Mouse (Mus musculus) ES-CJ7 (cell line): ENCODE measurements around the gene Abcg1.

Experiments used
- DNase-seq: peaks from one replicate; pipeline ENCODE4 v3.0.0; 2011; ENCODE audit warnings: low read depth, low spot score

Abcg1 gene

GRCm38 (mm10) chr17:31079078-31079840, 21.8 kb downstream of the Abcg1 start:
- DNase-seq, result no peak

GRCm38 (mm10) chr17:31082296-31083078, 25.0 kb downstream of the Abcg1 start:
- DNase-seq, result no peak

- no peak for DNase-seq
Observed at GRCm38 (mm10) chr17:31085519-31085918, 28.0 kb downstream of the Abcg1 start.

GRCm38 (mm10) chr17:31086196-31086595, 28.7 kb downstream of the Abcg1 start:
- no peak for DNase-seq

GRCm38 (mm10) chr17:31088711-31089110, 31.2 kb downstream of the Abcg1 start:
- no peak for DNase-seq

GRCm38 (mm10) chr17:31089848-31090247, 32.4 kb downstream of the Abcg1 start:
- DNase-seq, result no peak

- no peak for DNase-seq
Observed at GRCm38 (mm10) chr17:31091023-31091735, 33.7 kb downstream of the Abcg1 start.

- DNase-seq, result peak; percentile 25
Observed at GRCm38 (mm10) chr17:31094781-31095180, 37.3 kb downstream of the Abcg1 start.

- no peak for DNase-seq
Observed at GRCm38 (mm10) chr17:31095570-31095969, 38.1 kb downstream of the Abcg1 start.

- DNase-seq, result no peak
Observed at GRCm38 (mm10) chr17:31096893-31097292, 39.4 kb downstream of the Abcg1 start.

GRCm38 (mm10) chr17:31098788-31099187, 41.3 kb downstream of the Abcg1 start:
- DNase-seq, result no peak

GRCm38 (mm10) chr17:31103007-31103570, 45.6 kb downstream of the Abcg1 start:
- no peak for DNase-seq

- no peak for DNase-seq
Observed at GRCm38 (mm10) chr17:31103823-31104222, 46.3 kb downstream of the Abcg1 start.

- DNase-seq, result no peak
Observed at GRCm38 (mm10) chr17:31108388-31108787, 50.9 kb downstream of the Abcg1 start.

GRCm38 (mm10) chr17:31113191-31113856, 55.8 kb downstream of the Abcg1 start:
- DNase-seq, result peak; percentile 85

- DNase-seq, result no peak
Observed at GRCm38 (mm10) chr17:31116063-31116462, 58.6 kb downstream of the Abcg1 start.

GRCm38 (mm10) chr17:31117946-31118345, 60.5 kb downstream of the Abcg1 start:
- peak; percentile 64 for DNase-seq

- peak; percentile 82 for DNase-seq
Observed at GRCm38 (mm10) chr17:31119429-31119828, 62.0 kb downstream of the Abcg1 start.

GRCm38 (mm10) chr17:31121975-31122374, 64.5 kb downstream of the Abcg1 start:
- peak; percentile 72 for DNase-seq

- DNase-seq, result no peak
Observed at GRCm38 (mm10) chr17:31125548-31126266, 68.2 kb downstream of the Abcg1 start.
